Mouse (Mus musculus): ENCODE measurements around the gene Kif17. TPM values are rescaled to one million over a fixed set of nuclear protein-coding genes. Genes with fewer than 3 reads are reported as not detected.

Gene Kif17
- polyA plus RNA-seq, 1 experiment from 2014 or later, result 0.61 TPM

- Histone ChIP-seq H3K36me3 (ENCODE audit: control insufficient read depth, insufficient read depth, low read length) (peaks cover 74% of the 10 kb centered on the region), H3K4me2 (ENCODE audit: low read length) (no peak overlapping the region), H3K27ac (ENCODE audit: low read depth, low read length) (no peak overlapping the region), H3K4me1 (ENCODE audit: control insufficient read depth, insufficient read depth, low read length) (no peaks in the 10 kb centered on the region), H3K9me3 (replicated peaks; ENCODE audit: control insufficient read depth, low read length) (no peaks in the 10 kb centered on the region), H3K9ac (ENCODE audit: low read length) (no peak overlapping the region), H3K27me3 (replicated peaks; ENCODE audit: control insufficient read depth, insufficient read depth, low read length) (no peaks in the 10 kb centered on the region), H3K4me3 (ENCODE audit: low read depth, low read length) (no peak overlapping the region)
- no peak for DNase-seq (ENCODE audit: low spot score)
- ATAC-seq, result no peak
- WGBS, result 71% methylated on average over 9 of the region's 9 CpGs
Measured at GRCm38 (mm10) chr4:138315781-138316180, 65.5 kb downstream of the Kif17 start.

DNA sequence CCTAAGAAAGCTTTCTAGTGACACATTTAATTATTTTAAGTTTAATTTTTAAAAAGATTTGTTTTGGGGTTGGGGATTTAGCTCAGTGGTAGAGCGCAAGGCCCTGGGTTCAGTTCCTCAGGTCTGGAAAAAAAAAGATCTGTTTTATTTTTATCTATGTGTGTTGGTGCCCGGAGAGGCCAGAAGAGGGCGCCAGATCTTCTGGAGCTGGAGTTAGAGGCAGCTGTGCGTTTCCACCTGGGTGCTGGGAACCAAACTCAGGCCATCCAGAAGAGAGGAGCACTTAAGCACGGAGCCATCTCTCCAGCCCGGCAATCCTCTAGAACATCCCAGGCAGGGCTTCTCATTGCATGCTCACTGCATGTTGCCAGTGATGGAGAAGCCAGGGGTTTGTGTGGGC lies 66.1 kb downstream of the Kif17 start:
- ATAC-seq, result no peak
- DNase-seq (ENCODE audit: low spot score), result no peak
- 87% methylated on average over 6 of the region's 6 CpGs for WGBS
- no peaks in the 10 kb centered on the region for H3K27me3 ChIP-seq (replicated peaks; ENCODE audit: control insufficient read depth, insufficient read depth, low read length)
- peaks cover 68% of the 10 kb centered on the region for H3K36me3 ChIP-seq (ENCODE audit: control insufficient read depth, insufficient read depth, low read length)
- no peaks in the 10 kb centered on the region for H3K9me3 ChIP-seq (replicated peaks; ENCODE audit: control insufficient read depth, low read length)
- no peak overlapping the region for H3K9ac ChIP-seq (ENCODE audit: low read length)
- H3K4me1 ChIP-seq (ENCODE audit: control insufficient read depth, insufficient read depth, low read length), result no peaks in the 10 kb centered on the region
- no peak overlapping the region for H3K4me3 ChIP-seq (ENCODE audit: low read depth, low read length)
- no peak overlapping the region for H3K27ac ChIP-seq (ENCODE audit: low read depth, low read length)
- no peak overlapping the region for H3K4me2 ChIP-seq (ENCODE audit: low read length)

DNA sequence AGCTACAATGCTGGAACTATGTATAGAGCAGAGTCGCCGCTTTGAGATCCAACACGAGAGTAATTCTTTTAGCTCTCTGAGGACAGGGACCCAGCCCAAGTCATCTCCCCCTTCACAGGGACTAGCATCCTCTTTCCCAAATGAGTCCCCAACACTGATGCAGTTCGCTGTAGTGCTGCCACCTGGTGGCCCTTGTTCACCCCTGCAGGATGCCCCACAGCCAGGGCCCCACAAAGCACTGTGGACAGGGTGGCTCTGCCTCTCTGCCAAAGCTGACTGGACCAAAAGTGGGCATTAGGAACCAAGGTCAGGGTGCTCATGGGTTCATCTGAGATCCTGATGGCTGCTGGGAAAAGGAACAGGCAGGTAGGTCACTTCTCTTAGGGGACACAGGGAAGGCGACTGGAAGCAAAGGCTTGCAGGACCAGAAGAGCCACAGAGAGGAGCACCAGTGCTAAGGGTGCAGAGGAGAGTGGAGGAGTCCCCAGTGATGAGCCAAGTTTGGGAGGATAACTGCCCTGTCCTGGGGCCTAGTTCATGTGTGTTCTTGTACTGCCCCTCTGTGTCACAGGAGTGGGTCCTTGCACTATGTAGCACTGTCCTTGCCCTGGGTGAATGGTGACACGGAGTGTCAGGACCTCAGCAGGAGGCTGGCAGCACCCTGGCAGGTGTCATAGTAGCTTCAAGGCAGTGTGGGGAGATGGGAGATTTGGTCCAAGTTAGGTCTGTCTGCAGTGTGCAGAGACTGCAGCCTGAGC lies 68.5 kb downstream of the Kif17 start:
- WGBS, result 51% methylated on average over 6 of the region's 6 CpGs
- Histone ChIP-seq H3K4me1 (ENCODE audit: control insufficient read depth, insufficient read depth, low read length) (peaks cover 4% of the 10 kb centered on the region; the same call in 1 of the 2 replicates), H3K9ac (ENCODE audit: low read length) (no peak overlapping the region), H3K27me3 (replicated peaks; ENCODE audit: control insufficient read depth, insufficient read depth, low read length) (no peaks in the 10 kb centered on the region), H3K27ac (ENCODE audit: low read depth, low read length) (no peak overlapping the region), H3K36me3 (ENCODE audit: control insufficient read depth, insufficient read depth, low read length) (peaks cover 45% of the 10 kb centered on the region), H3K4me2 (ENCODE audit: low read length) (no peak overlapping the region), H3K9me3 (replicated peaks; ENCODE audit: control insufficient read depth, low read length) (no peaks in the 10 kb centered on the region), H3K4me3 (ENCODE audit: low read depth, low read length) (no peak overlapping the region)
- peak; percentile 65 for DNase-seq (ENCODE audit: low spot score)
- peak; percentile 64; the same call in 1 of the 2 replicates for ATAC-seq

GRCm38 (mm10) chr4:138319508-138319907 lies 69.3 kb downstream of the Kif17 start:
- peak; percentile 40; the same call in 1 of the 2 replicates for ATAC-seq

GRCm38 (mm10) chr4:138320711-138321110 lies 70.5 kb downstream of the Kif17 start:
- Histone ChIP-seq H3K27me3 (replicated peaks; ENCODE audit: control insufficient read depth, insufficient read depth, low read length) (no peaks in the 10 kb centered on the region), H3K9ac (ENCODE audit: low read length) (no peak overlapping the region), H3K4me1 (ENCODE audit: control insufficient read depth, insufficient read depth, low read length) (peaks cover 4% of the 10 kb centered on the region; the same call in 1 of the 2 replicates), H3K4me2 (ENCODE audit: low read length) (no peak overlapping the region), H3K4me3 (ENCODE audit: low read depth, low read length) (no peak overlapping the region), H3K36me3 (ENCODE audit: control insufficient read depth, insufficient read depth, low read length) (peaks cover 26% of the 10 kb centered on the region), H3K9me3 (replicated peaks; ENCODE audit: control insufficient read depth, low read length) (no peaks in the 10 kb centered on the region), H3K27ac (ENCODE audit: low read depth, low read length) (no peak overlapping the region)
- 79% methylated on average over 11 of the region's 11 CpGs for WGBS
- ATAC-seq, result no peak
- DNase-seq (ENCODE audit: low spot score), result no peak

More at GRCm38 (mm10) chr4:138319508-138319907, 69.3 kb downstream of the Kif17 start:
- Histone ChIP-seq H3K4me3 (ENCODE audit: low read depth, low read length) (no peak overlapping the region), H3K36me3 (ENCODE audit: control insufficient read depth, insufficient read depth, low read length) (peaks cover 36% of the 10 kb centered on the region), H3K27me3 (replicated peaks; ENCODE audit: control insufficient read depth, insufficient read depth, low read length) (no peaks in the 10 kb centered on the region), H3K9me3 (replicated peaks; ENCODE audit: control insufficient read depth, low read length) (no peaks in the 10 kb centered on the region), H3K9ac (ENCODE audit: low read length) (no peak overlapping the region), H3K4me2 (ENCODE audit: low read length) (no peak overlapping the region), H3K27ac (ENCODE audit: low read depth, low read length) (no peak overlapping the region), H3K4me1 (ENCODE audit: control insufficient read depth, insufficient read depth, low read length) (peaks cover 4% of the 10 kb centered on the region; the same call in 1 of the 2 replicates)
- 30% methylated on average over 10 of the region's 10 CpGs for WGBS
- DNase-seq (ENCODE audit: low spot score), result peak; percentile 85

- Histone ChIP-seq H3K27ac (ENCODE audit: low read depth, low read length) (no peak overlapping the region), H3K36me3 (ENCODE audit: control insufficient read depth, insufficient read depth, low read length) (peaks cover 19% of the 10 kb centered on the region), H3K4me2 (ENCODE audit: low read length) (no peak overlapping the region), H3K27me3 (replicated peaks; ENCODE audit: control insufficient read depth, insufficient read depth, low read length) (no peaks in the 10 kb centered on the region), H3K9ac (ENCODE audit: low read length) (no peak overlapping the region), H3K9me3 (replicated peaks; ENCODE audit: control insufficient read depth, low read length) (no peaks in the 10 kb centered on the region), H3K4me3 (ENCODE audit: low read depth, low read length) (no peak overlapping the region), H3K4me1 (ENCODE audit: control insufficient read depth, insufficient read depth, low read length) (peaks cover 4% of the 10 kb centered on the region; the same call in 1 of the 2 replicates)
- WGBS, result 75% methylated on average over 7 of the region's 7 CpGs
- ATAC-seq (no peak), DNase-seq (ENCODE audit: low spot score) (no peak)
Measured at GRCm38 (mm10) chr4:138321488-138321887, 71.3 kb downstream of the Kif17 start.

DNA sequence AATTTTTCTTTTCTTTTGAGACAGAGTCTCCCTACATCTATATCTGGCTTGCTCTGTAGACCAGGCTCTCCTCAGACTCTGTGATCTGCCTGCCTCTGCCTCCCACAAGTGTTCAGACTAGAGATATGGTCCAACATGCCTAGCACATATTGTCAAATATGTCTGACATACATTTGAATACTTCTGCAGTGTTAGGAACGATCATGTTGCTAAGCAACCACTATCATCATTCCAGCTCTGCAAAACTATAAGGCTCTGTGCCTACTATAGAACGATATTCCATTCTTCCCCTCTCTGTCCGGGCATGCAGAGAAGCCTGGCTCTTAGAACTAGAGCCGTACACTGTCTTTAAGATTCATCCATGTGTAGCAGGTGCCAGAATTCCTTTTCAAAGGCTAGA lies 72.5 kb downstream of the Kif17 start:
- Histone ChIP-seq H3K9me3 (replicated peaks; ENCODE audit: control insufficient read depth, low read length) (no peaks in the 10 kb centered on the region), H3K27me3 (replicated peaks; ENCODE audit: control insufficient read depth, insufficient read depth, low read length) (no peaks in the 10 kb centered on the region), H3K4me2 (ENCODE audit: low read length) (no peak overlapping the region), H3K9ac (ENCODE audit: low read length) (peak overlapping the region; percentile 7; the same call in 1 of the 2 replicates), H3K4me3 (ENCODE audit: low read depth, low read length) (no peak overlapping the region), H3K36me3 (ENCODE audit: control insufficient read depth, insufficient read depth, low read length) (peaks cover 10% of the 10 kb centered on the region; the same call in 1 of the 2 replicates), H3K27ac (ENCODE audit: low read depth, low read length) (0 out of 2 replicates have a peak overlapping the region, but pooled peaks have one; percentile 5), H3K4me1 (ENCODE audit: control insufficient read depth, insufficient read depth, low read length) (peaks cover 4% of the 10 kb centered on the region; the same call in 1 of the 2 replicates)
- 9% methylated on average over 4 of the region's 4 CpGs for WGBS
- ATAC-seq, result no peak
- peak; percentile 44 for DNase-seq (ENCODE audit: low spot score)

- ATAC-seq, result no peak
- no peak overlapping the region for H3K4me2 ChIP-seq (ENCODE audit: low read length)
- H3K36me3 ChIP-seq (ENCODE audit: control insufficient read depth, insufficient read depth, low read length), result peaks cover 10% of the 10 kb centered on the region; the same call in 1 of the 2 replicates
- no peak overlapping the region for H3K4me3 ChIP-seq (ENCODE audit: low read depth, low read length)
- 82% methylated on average over 4 of the region's 4 CpGs for WGBS
- H3K9me3 ChIP-seq (replicated peaks; ENCODE audit: control insufficient read depth, low read length), result no peaks in the 10 kb centered on the region
- H3K9ac ChIP-seq (ENCODE audit: low read length), result no peak overlapping the region
- 0 out of 2 replicates have a peak overlapping the region, but pooled peaks have one; percentile 14 for H3K27ac ChIP-seq (ENCODE audit: low read depth, low read length)
- H3K4me1 ChIP-seq (ENCODE audit: control insufficient read depth, insufficient read depth, low read length), result peaks cover 4% of the 10 kb centered on the region; the same call in 1 of the 2 replicates
- no peak for DNase-seq (ENCODE audit: low spot score)
- no peaks in the 10 kb centered on the region for H3K27me3 ChIP-seq (replicated peaks; ENCODE audit: control insufficient read depth, insufficient read depth, low read length)
Measured at GRCm38 (mm10) chr4:138323753-138324152, 73.5 kb downstream of the Kif17 start.

GRCm38 (mm10) chr4:138324451-138324850 lies 74.2 kb downstream of the Kif17 start:
- no peak for ATAC-seq
- Histone ChIP-seq H3K4me1 (ENCODE audit: control insufficient read depth, insufficient read depth, low read length) (peaks cover 4% of the 10 kb centered on the region; the same call in 1 of the 2 replicates), H3K27me3 (replicated peaks; ENCODE audit: control insufficient read depth, insufficient read depth, low read length) (no peaks in the 10 kb centered on the region), H3K9ac (ENCODE audit: low read length) (no peak overlapping the region), H3K9me3 (replicated peaks; ENCODE audit: control insufficient read depth, low read length) (no peaks in the 10 kb centered on the region), H3K27ac (ENCODE audit: low read depth, low read length) (no peak overlapping the region), H3K36me3 (ENCODE audit: control insufficient read depth, insufficient read depth, low read length) (peaks cover 10% of the 10 kb centered on the region; the same call in 1 of the 2 replicates), H3K4me2 (ENCODE audit: low read length) (no peak overlapping the region), H3K4me3 (ENCODE audit: low read depth, low read length) (no peak overlapping the region)
- DNase-seq (ENCODE audit: low spot score), result no peak
- WGBS, result 100% methylated on average over 3 of the region's 3 CpGs
